Mouse (Mus musculus) adrenal gland, postnatal 14 days (tissue): ENCODE data around the gene Smyd4. TPM values are rescaled to one million over a fixed set of nuclear protein-coding genes. Genes with fewer than 3 reads are reported as not detected.
"Not testable (repeated sequence)": the region's sequence is repeated elsewhere in the genome, so short reads cannot be mapped to it uniquely, and the experiment has no call there.

Source experiments
- DNase-seq: peaks from one replicate; pipeline ENCODE4 v3.0.0; 2021; ENCODE audit warnings: mixed read lengths
- total RNA-seq: library from RNA; stranded (reverse); gene quantifications from 2 replicates; pipeline ENCODE4 v1.2.3, GENCODE M21; 2021

Smyd4 gene
- total RNA-seq, 1 experiment from 2014 or later, result 10.3 TPM

- no peak for DNase-seq
Measured at GRCm38 (mm10) chr11:75346556-75347187, 1.6 kb upstream of the Smyd4 start.

- no peak for DNase-seq
Measured at GRCm38 (mm10) chr11:75347188-75347585, 1.0 kb upstream of the Smyd4 start.

- DNase-seq, result no peak
Measured at GRCm38 (mm10) chr11:75347596-75347995, 637 bp upstream of the Smyd4 start.

- DNase-seq, result peak; percentile 30
Measured at GRCm38 (mm10) chr11:75348890-75349261, 643 bp downstream of the Smyd4 start.

- no peak for DNase-seq
Measured at GRCm38 (mm10) chr11:75351225-75351624, 3.0 kb downstream of the Smyd4 start.

GRCm38 (mm10) chr11:75355475-75355874, 7.2 kb downstream of the Smyd4 start:
- DNase-seq, result no peak

GRCm38 (mm10) chr11:75377125-75377524, 28.9 kb downstream of the Smyd4 start:
- no peak for DNase-seq

GRCm38 (mm10) chr11:75378786-75379185, 30.6 kb downstream of the Smyd4 start:
- DNase-seq, result not testable (repeated sequence)

- peak; percentile 44 for DNase-seq
Measured at GRCm38 (mm10) chr11:75383529-75383928, 35.3 kb downstream of the Smyd4 start.

- DNase-seq, result no peak
Measured at GRCm38 (mm10) chr11:75395611-75396010, 47.4 kb downstream of the Smyd4 start.

- DNase-seq, result no peak
Measured at GRCm38 (mm10) chr11:75397452-75397851, 49.2 kb downstream of the Smyd4 start.

GRCm38 (mm10) chr11:75399411-75399841, 51.2 kb downstream of the Smyd4 start:
- DNase-seq, result peak; percentile 78

- DNase-seq, result no peak
Measured at GRCm38 (mm10) chr11:75400099-75400498, 51.9 kb downstream of the Smyd4 start.

- peak; percentile 68 for DNase-seq
Measured at GRCm38 (mm10) chr11:75402271-75402690, 54.0 kb downstream of the Smyd4 start.

GRCm38 (mm10) chr11:75403301-75404052, 55.2 kb downstream of the Smyd4 start:
- DNase-seq, result peak; percentile 50

- DNase-seq, result no peak
Measured at GRCm38 (mm10) chr11:75404801-75405200, 56.6 kb downstream of the Smyd4 start.

GRCm38 (mm10) chr11:75406104-75406503, 57.9 kb downstream of the Smyd4 start:
- DNase-seq, result no peak

GRCm38 (mm10) chr11:75406865-75407264, 58.6 kb downstream of the Smyd4 start:
- DNase-seq, result peak; percentile 68

GRCm38 (mm10) chr11:75409679-75410575, 61.7 kb downstream of the Smyd4 start:
- peak; percentile 1 for DNase-seq

GRCm38 (mm10) chr11:75410591-75410990, 62.4 kb downstream of the Smyd4 start:
- DNase-seq, result no peak

GRCm38 (mm10) chr11:75415096-75415495, 66.9 kb downstream of the Smyd4 start:
- no peak for DNase-seq

- DNase-seq, result peak; percentile 6
Measured at GRCm38 (mm10) chr11:75415994-75416393, 67.8 kb downstream of the Smyd4 start.

GRCm38 (mm10) chr11:75420037-75420436, 71.8 kb downstream of the Smyd4 start:
- peak; percentile 2 for DNase-seq
